Mouse (Mus musculus) MEL (cell line): ENCODE results near the gene Rnf212. TPM values are rescaled to one million over a fixed set of nuclear protein-coding genes. Genes with fewer than 3 reads are reported as not detected.
"Not testable (repeated sequence)": the region's sequence is repeated elsewhere in the genome, so short reads cannot be mapped to it uniquely, and the experiment has no call there.

Experiments used
- DNase-seq: peaks from one replicate; pipeline ENCODE4 v3.0.0; 2011; ENCODE audit warnings: low read depth, low spot score
- H3K27ac ChIP-seq: 2 replicates; pipeline ENCODE4 v1.5.1; 2012; ENCODE audit warnings: low read depth, mild to moderate bottlenecking, control low read depth, low read length, moderate library complexity; ENCODE audit not compliant: control insufficient read depth
- H3K27me3 ChIP-seq, 2 experiments: fragments of 150-350 bp in 1 of 2; sonication (generic) in 1 of 2; 2 replicates each; pipeline ENCODE4 v1.6.1; 2012; ENCODE audit warnings: low read length in 2 of 2, mild to moderate bottlenecking in 2 of 2, improper control_type of control experiment in 1 of 2, moderate library complexity in 1 of 2; ENCODE audit not compliant: insufficient read depth in 2 of 2, control insufficient read depth in 1 of 2
- H3K36me3 ChIP-seq, 2 experiments: 2 replicates each; pipeline ENCODE4 v1.6.1; 2012 to 2014; ENCODE audit warnings: low read length in 2 of 2, improper control_type of control experiment in 1 of 2, inconsistent platforms in 1 of 2, mild to moderate bottlenecking in 1 of 2; ENCODE audit not compliant: insufficient read depth in 2 of 2, control insufficient read depth in 1 of 2
- H3K4me1 ChIP-seq, 2 experiments: fragments of 150-350 bp in 1 of 2; sonication (generic) in 1 of 2; 2 replicates each; pipeline ENCODE4 v1.6.1; 2012; ENCODE audit warnings: low read length in 2 of 2, improper control_type of control experiment in 1 of 2, mild to moderate bottlenecking in 1 of 2; ENCODE audit not compliant: insufficient read depth in 2 of 2, control insufficient read depth in 1 of 2
- H3K4me3 ChIP-seq, 2 experiments: fragments of 150-350 bp in 1 of 2; sonication (generic) in 1 of 2; 2 replicates each; pipeline ENCODE4 v1.5.1; 2012; ENCODE audit warnings: low read depth in 2 of 2, low read length in 2 of 2, mild to moderate bottlenecking in 2 of 2, moderate library complexity in 2 of 2, control low read depth in 1 of 2, improper control_type of control experiment in 1 of 2; ENCODE audit not compliant: control insufficient read depth in 1 of 2, insufficient read depth in 1 of 2
- H3K79me2 ChIP-seq: 2 replicates; pipeline ENCODE4 v1.6.1; 2012; ENCODE audit warnings: mild to moderate bottlenecking, low read length, moderate library complexity; ENCODE audit not compliant: control insufficient read depth, poor library complexity, insufficient read depth
- H3K9ac ChIP-seq: 2 replicates; pipeline ENCODE4 v1.6.1; 2012; ENCODE audit warnings: low read depth, mild to moderate bottlenecking, control low read depth, low read length, moderate library complexity; ENCODE audit not compliant: control insufficient read depth, poor library complexity, severe bottlenecking
- H3K9me3 ChIP-seq: fragments of 150-350 bp; sonication (generic); replicated peaks from 2 replicates; pipeline ENCODE4 v1.6.1; 2012; ENCODE audit warnings: mild to moderate bottlenecking, low read length, improper control_type of control experiment, moderate library complexity; ENCODE audit not compliant: insufficient read depth
- CTCF ChIP-seq, 3 experiments: IDR thresholded peaks in 2 of 3; conservative IDR thresholded peaks in 1 of 3; 2 replicates each; pipeline ENCODE4 v1.5.1; 2011 to 2012; ENCODE audit warnings: low read length in 3 of 3, low read depth in 2 of 3, mild to moderate bottlenecking in 2 of 3, improper control_type of control experiment in 1 of 3, inconsistent platforms in 1 of 3, mixed read lengths in 1 of 3, moderate library complexity in 1 of 3; ENCODE audit not compliant: control insufficient read depth in 1 of 3, insufficient read depth in 1 of 3, poor library complexity in 1 of 3, severe bottlenecking in 1 of 3
- KAT2A ChIP-seq: conservative IDR thresholded peaks from 2 replicates; pipeline ENCODE4 v1.6.1; 2012; ENCODE audit warnings: low read depth, low read length, improper control_type of control experiment, inconsistent platforms
- MAFK ChIP-seq: IDR thresholded peaks from 2 replicates; pipeline ENCODE4 v1.6.1; 2011; ENCODE audit warnings: low read depth, mild to moderate bottlenecking, low read length, improper control_type of control experiment, borderline replicate concordance
- MAX ChIP-seq: IDR thresholded peaks from 2 replicates; pipeline ENCODE4 v1.6.1; 2011; ENCODE audit warnings: low read length, improper control_type of control experiment
- MEF2A ChIP-seq: IDR thresholded peaks from 2 replicates; pipeline ENCODE4 v1.6.1; 2014; ENCODE audit warnings: low read depth, mild to moderate bottlenecking, inconsistent platforms, low read length, improper control_type of control experiment; ENCODE audit not compliant: poor library complexity, insufficient replicate concordance, severe bottlenecking; ENCODE audit errors: extremely low read depth
- POLR2A ChIP-seq, 2 experiments: IDR thresholded peaks; 2 replicates each; pipeline ENCODE4 v1.6.1; 2011 to 2012; ENCODE audit warnings: low read length in 2 of 2, mild to moderate bottlenecking in 2 of 2, control low read depth in 1 of 2, improper control_type of control experiment in 1 of 2, low read depth in 1 of 2, moderate library complexity in 1 of 2; ENCODE audit not compliant: control insufficient read depth in 1 of 2, insufficient read depth in 1 of 2, poor library complexity in 1 of 2
- POLR2AphosphoS2 ChIP-seq: IDR thresholded peaks from 2 replicates; pipeline ENCODE4 v1.6.1; 2011; ENCODE audit warnings: low read length, improper control_type of control experiment
- POLR2AphosphoS5 ChIP-seq: IDR thresholded peaks from 2 replicates; pipeline ENCODE4 v1.6.1; 2012; ENCODE audit warnings: low read depth, borderline replicate concordance, mild to moderate bottlenecking, inconsistent platforms, low read length, moderate library complexity, mixed read lengths
- RAD21 ChIP-seq: IDR thresholded peaks from 2 replicates; pipeline ENCODE4 v1.6.1; 2011; ENCODE audit warnings: mild to moderate bottlenecking, low read depth, low read length, improper control_type of control experiment
- SMC3 ChIP-seq: IDR thresholded peaks from 2 replicates; pipeline ENCODE4 v1.6.1; 2011; ENCODE audit warnings: low read depth, low read length, improper control_type of control experiment
- TAL1 ChIP-seq: IDR thresholded peaks from 2 replicates; pipeline ENCODE4 v1.6.1; 2012; ENCODE audit warnings: mild to moderate bottlenecking, inconsistent platforms, low read length, moderate library complexity, mixed read lengths
- ZC3H11A ChIP-seq: IDR thresholded peaks from 2 replicates; pipeline ENCODE4 v1.6.1; 2012; ENCODE audit warnings: low read depth, mild to moderate bottlenecking, inconsistent platforms, low read length, improper control_type of control experiment
- ZMIZ1 ChIP-seq: IDR thresholded peaks from 2 replicates; pipeline ENCODE4 v1.6.1; 2012; ENCODE audit warnings: low read depth, mild to moderate bottlenecking, inconsistent platforms, low read length, improper control_type of control experiment, moderate library complexity
- ZNF384 ChIP-seq: IDR thresholded peaks from 2 replicates; pipeline ENCODE4 v1.6.1; 2012; ENCODE audit warnings: low read depth, mild to moderate bottlenecking, inconsistent platforms, low read length, improper control_type of control experiment
- polyA plus RNA-seq, 2 experiments: library from polyadenylated mRNA; stranded (reverse) in 1 of 2; unstranded in 1 of 2; fragments of >175 nt in 1 of 2; fragments of >200 nt in 1 of 2; gene quantifications; 2 replicates each; pipeline versions ENCODE4 v1.2.1 to v1.2.4; 2012; ENCODE audit warnings: low replicate concordance in 2 of 2, low read depth in 1 of 2; ENCODE audit not compliant: insufficient read length in 2 of 2, insufficient read depth in 1 of 2, missing spikeins in 1 of 2
- total RNA-seq: library from RNA; depleted of rRNA; stranded (reverse); fragments of 300-350 nt; gene quantifications from 2 replicates; pipeline ENCODE4 v1.2.3, GENCODE M21; 2012

Rnf212 gene
- total and polyA plus RNA-seq, 3 experiments = 0.46 to 0.58 TPM; not detected in 1

DNA sequence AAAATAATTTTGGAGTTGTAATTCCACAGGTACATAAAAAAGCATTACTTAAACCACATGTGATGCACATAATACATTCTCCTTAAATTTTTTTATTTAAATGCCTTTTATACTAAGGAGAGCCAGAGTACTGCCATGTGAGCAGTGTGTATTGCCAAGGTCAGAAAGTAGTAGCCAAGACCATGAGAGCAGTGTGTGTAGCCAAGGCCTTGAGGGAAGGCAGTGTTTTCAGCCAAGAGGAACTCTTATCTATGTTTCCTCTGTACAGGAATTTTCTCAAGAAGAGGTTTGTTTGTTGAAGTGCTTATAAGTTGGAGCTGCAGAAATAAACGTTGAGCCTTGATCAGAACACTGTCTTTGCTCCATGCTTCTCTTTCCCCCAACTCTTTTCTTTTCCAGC lies 28.9 kb upstream of the Rnf212 start:
- Histone ChIP-seq H3K79me2 (no peaks in the 10 kb centered on the region), H3K9me3 (no peaks in the 10 kb centered on the region), H3K9ac (no peak overlapping the region), H3K4me1 (no peaks in the 10 kb centered on the region), H3K4me3 (no peak overlapping the region), H3K36me3 (no peaks in the 10 kb centered on the region), H3K27ac (no peak overlapping the region), H3K27me3 (peaks cover 0 to 2% of the 10 kb centered on the region in 2 experiments; a peak in 1 of 4 replicates)
- TF ChIP-seq KAT2A (no peak), TAL1 (no peak), ZMIZ1 (no peak), ZC3H11A (no peak), MAX (no peak), CTCF (IDR thresholded peaks at IDR 0.05 in 2 of 3, conservative IDR thresholded peaks at IDR 0.05 in 1 of 3; ENCODE audit: control insufficient read depth in 1 of 3, insufficient read depth in 1 of 3, low read depth in 2 of 3, low read length in 3 of 3, poor library complexity in 1 of 3, severe bottlenecking in 1 of 3) (no peak), MEF2A (no peak), POLR2A (IDR thresholded peaks at IDR 0.05; ENCODE audit: control insufficient read depth in 1 of 2, insufficient read depth in 1 of 2, low read depth in 1 of 2, low read length in 2 of 2, poor library complexity in 1 of 2) (no peak), MAFK (no peak), ZNF384 (no peak), POLR2AphosphoS2 (no peak), POLR2AphosphoS5 (no peak), SMC3 (no peak)
- DNase-seq = no peak

- H3K36me3 ChIP-seq, H3K9me3 ChIP-seq, H3K4me3 ChIP-seq, H3K9ac ChIP-seq, H3K4me1 ChIP-seq, H3K27ac ChIP-seq, H3K27me3 ChIP-seq, DNase-seq, H3K79me2 ChIP-seq: not testable (repeated sequence)
Observed at GRCm38 (mm10) chr5:108795263-108795662, 20.5 kb upstream of the Rnf212 start, which contains the start of gene Tmed11. Gene Tmed11 (minus strand): TSS chr5:108795363.

DNA sequence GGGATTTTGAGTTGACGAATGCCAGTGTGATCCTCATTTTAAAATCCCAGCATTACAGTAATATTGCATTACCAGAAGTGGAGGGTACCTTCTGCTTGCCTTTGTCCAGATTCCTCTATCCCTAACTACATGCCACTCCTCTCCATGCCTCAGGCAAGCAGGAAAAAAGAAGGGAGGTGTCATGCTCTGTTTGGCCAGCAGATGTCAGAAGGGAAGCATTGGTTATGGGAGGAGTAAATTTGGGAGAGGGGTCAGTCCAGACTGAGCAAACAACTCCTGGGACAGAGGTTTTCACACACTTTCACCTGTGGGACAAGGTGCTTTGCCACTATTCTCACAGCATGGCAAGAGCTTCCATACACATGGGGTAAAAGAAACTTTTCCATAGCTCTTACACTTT lies 15.6 kb upstream of the Rnf212 start:
- peak; percentile 15 for TF ChIP-seq RAD21
- peak; percentile 23 to 44 (median 43); a peak in 5 of 6 replicates for TF ChIP-seq CTCF (IDR thresholded peaks at IDR 0.05 in 2 of 3, conservative IDR thresholded peaks at IDR 0.05 in 1 of 3; ENCODE audit: control insufficient read depth in 1 of 3, insufficient read depth in 1 of 3, low read depth in 2 of 3, low read length in 3 of 3, poor library complexity in 1 of 3, severe bottlenecking in 1 of 3)
- TF ChIP-seq SMC3 = peak; percentile 37
- not testable (repeated sequence) for H3K9me3 ChIP-seq, H3K27me3 ChIP-seq, H3K27ac ChIP-seq, H3K36me3 ChIP-seq, H3K4me1 ChIP-seq, H3K9ac ChIP-seq, H3K4me3 ChIP-seq, H3K79me2 ChIP-seq
- peak; percentile 10 for DNase-seq
